Mouse (Mus musculus) right cerebral cortex, postnatal 25 days (tissue): ENCODE results near the gene Sord.

Experiments used
- DNase-seq: peaks from one replicate; pipeline ENCODE4 v3.0.0; 2022

Gene Sord

GRCm38 (mm10) chr2:122304544-122304943 lies 70.0 kb downstream of the Sord start:
- no peak for DNase-seq

- DNase-seq = no peak
Observed at GRCm38 (mm10) chr2:122305097-122305892, 70.7 kb downstream of the Sord start.

- DNase-seq = no peak
Observed at GRCm38 (mm10) chr2:122306184-122306583, 71.6 kb downstream of the Sord start.

- no peak for DNase-seq
Observed at GRCm38 (mm10) chr2:122309647-122310046, 75.1 kb downstream of the Sord start.

GRCm38 (mm10) chr2:122311561-122311960 lies 77.0 kb downstream of the Sord start:
- no peak for DNase-seq

- no peak for DNase-seq
Observed at GRCm38 (mm10) chr2:122312722-122313417, 78.3 kb downstream of the Sord start.

- no peak for DNase-seq
Observed at GRCm38 (mm10) chr2:122313536-122313935, 79.0 kb downstream of the Sord start, which contains the start of gene Duoxa1. Gene Duoxa1, minus strand, starts transcription at chr2:122313730.
